Mouse (Mus musculus) hindbrain, embryonic 10.5 days (tissue): ENCODE data around the gene Dnajc14. TPM values are rescaled to one million over a fixed set of nuclear protein-coding genes. Genes with fewer than 3 reads are reported as not detected.

Experiments used
- DNase-seq: peaks from one replicate; pipeline ENCODE4 v3.0.0-alpha.2; 2017; ENCODE audit warnings: low spot score
- H3K27ac ChIP-seq: fragments of 300-500 bp; sonication (generic); 2 replicates; pipeline ENCODE4 v1.5.1; 2016; ENCODE audit warnings: mild to moderate bottlenecking, moderate library complexity
- H3K27me3 ChIP-seq: fragments of 300-500 bp; sonication (generic); 2 replicates; pipeline ENCODE4 v1.6.1; 2016; ENCODE audit warnings: mild to moderate bottlenecking; ENCODE audit not compliant: poor library complexity, insufficient read depth, severe bottlenecking
- H3K36me3 ChIP-seq: fragments of 300-500 bp; sonication (generic); 2 replicates; pipeline ENCODE4 v1.6.1; 2016; ENCODE audit warnings: mild to moderate bottlenecking, moderate library complexity
- H3K4me1 ChIP-seq: fragments of 300-500 bp; sonication (generic); replicated peaks from 2 replicates; pipeline ENCODE4 v1.6.1; 2016; ENCODE audit warnings: mild to moderate bottlenecking
- H3K4me3 ChIP-seq: fragments of 300-500 bp; sonication (generic); 2 replicates; pipeline ENCODE4 v1.5.1; 2016; ENCODE audit warnings: mild to moderate bottlenecking, moderate library complexity
- H3K9me3 ChIP-seq: fragments of 300-500 bp; sonication (generic); 2 replicates; pipeline ENCODE4 v1.6.1; 2016; ENCODE audit warnings: mild to moderate bottlenecking, moderate library complexity
- WGBS: fragments of 180-500 bp; shearing (Covaris S2); methylation state at CpG from one replicate; pipeline ENCODE4 v1.1.7; 2016; 5-methylcytosine and 5-hydroxymethylcytosine counted together
- polyA plus RNA-seq: library from polyadenylated mRNA; unstranded; fragments of >200 nt; fragmentation: Nextera tagmentation; extraction: Ambion mirVana; gene quantifications from 2 replicates; pipeline ENCODE4 v1.2.1, GENCODE M21; 2016

Dnajc14 gene
- polyA plus RNA-seq, result 50.4 and 56.0 TPM in 2 replicates

- Histone ChIP-seq H3K27ac (peak within 1 kb of the TSS; percentile 97), H3K4me1 (peaks cover 54% of the 10 kb centered on the region), H3K36me3 (peaks cover 55% of the 10 kb centered on the region), H3K4me3 (peak within 1 kb of the TSS; percentile 86), H3K27me3 (no peaks in the 10 kb centered on the region), H3K9me3 (no peaks in the 10 kb centered on the region)
- WGBS, result under 1% methylated on average over 14 of the region's 14 CpGs
- DNase-seq, result no peak
Observed at GRCm38 (mm10) chr10:128803771-128804270, at the start of gene Dnajc14. Dnajc14 (plus strand) TSS chr10:128804062.

GRCm38 (mm10) chr10:128772895-128773294 lies 31.0 kb upstream of the Dnajc14 start:
- peaks cover 4% of the 10 kb centered on the region; the same call in 1 of the 2 replicates for H3K36me3 ChIP-seq
- H3K27me3 ChIP-seq, result no peaks in the 10 kb centered on the region
- no peaks in the 10 kb centered on the region for H3K9me3 ChIP-seq
- H3K4me3 ChIP-seq, result no peak overlapping the region
- no peak overlapping the region for H3K27ac ChIP-seq
- H3K4me1 ChIP-seq, result no peaks in the 10 kb centered on the region
- WGBS, result 84% methylated on average over 2 of the region's 2 CpGs
- DNase-seq, result no peak

- Histone ChIP-seq H3K36me3 (no peaks in the 10 kb centered on the region), H3K4me3 (no peak overlapping the region), H3K9me3 (no peaks in the 10 kb centered on the region), H3K27ac (no peak overlapping the region), H3K27me3 (no peaks in the 10 kb centered on the region), H3K4me1 (0 out of 2 replicates have a peak, but pooled peaks cover 1% of the 10 kb centered on the region)
- 32% methylated on average over 5 of the region's 5 CpGs for WGBS
- DNase-seq, result no peak
Observed at GRCm38 (mm10) chr10:128773685-128774084, 30.2 kb upstream of the Dnajc14 start.

DNA sequence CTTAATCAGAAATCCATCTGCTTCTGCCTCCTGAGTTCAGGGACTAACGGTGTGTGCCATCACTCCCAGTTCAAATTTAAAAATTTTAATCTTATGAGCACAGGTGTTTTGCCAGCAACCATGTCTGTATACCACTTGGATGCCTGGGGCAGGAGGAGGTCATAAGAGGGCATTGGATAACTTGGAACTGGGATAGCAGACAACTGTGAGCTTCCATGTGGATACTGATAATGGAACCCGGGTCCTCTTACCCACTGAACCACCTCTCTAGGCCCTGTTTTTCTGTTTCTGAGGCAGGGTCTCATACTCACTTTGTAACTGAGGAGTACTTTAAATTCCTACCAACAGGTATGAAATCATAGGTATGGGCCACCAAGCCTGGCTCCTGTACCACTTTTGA lies 25.4 kb upstream of the Dnajc14 start:
- H3K9me3 ChIP-seq, result peaks cover 2% of the 10 kb centered on the region
- no peak overlapping the region for H3K27ac ChIP-seq
- no peaks in the 10 kb centered on the region for H3K36me3 ChIP-seq
- WGBS, result 86% methylated on average over 2 of the region's 2 CpGs
- DNase-seq, result no peak
- no peak overlapping the region for H3K4me3 ChIP-seq
- H3K4me1 ChIP-seq, result peaks cover 11% of the 10 kb centered on the region; the same call in 1 of the 2 replicates
- no peaks in the 10 kb centered on the region for H3K27me3 ChIP-seq

GRCm38 (mm10) chr10:128779011-128779795 lies 24.7 kb upstream of the Dnajc14 start:
- peak overlapping the region; percentile 76 for H3K27ac ChIP-seq
- no peaks in the 10 kb centered on the region for H3K27me3 ChIP-seq
- H3K4me1 ChIP-seq, result peaks cover 11% of the 10 kb centered on the region; the same call in 1 of the 2 replicates
- 31% methylated on average over 8 of the region's 8 CpGs for WGBS
- no peak overlapping the region for H3K4me3 ChIP-seq
- H3K36me3 ChIP-seq, result no peaks in the 10 kb centered on the region
- peak; percentile 34 for DNase-seq
- peaks cover 10% of the 10 kb centered on the region for H3K9me3 ChIP-seq

DNA sequence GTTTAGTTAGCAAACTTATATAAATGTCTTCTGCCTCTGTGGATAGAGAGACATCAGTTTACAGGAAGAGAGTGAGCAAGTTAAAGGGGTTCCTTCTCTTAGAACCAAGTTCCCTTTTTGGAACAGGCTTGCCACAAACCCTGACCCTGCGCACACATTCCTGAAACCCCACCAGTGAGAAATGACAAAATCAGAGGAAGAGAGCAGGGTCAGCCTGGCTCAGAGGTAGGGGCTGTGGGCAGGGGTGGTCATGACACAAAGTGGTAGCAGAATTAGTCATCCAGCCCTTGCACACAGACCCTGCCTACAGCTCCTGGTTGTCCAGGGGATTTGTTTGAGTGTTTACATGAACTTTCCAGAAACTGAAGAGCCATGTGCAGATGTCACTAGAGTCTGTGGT lies 23.7 kb upstream of the Dnajc14 start:
- H3K27ac ChIP-seq, result no peak overlapping the region
- H3K36me3 ChIP-seq, result no peaks in the 10 kb centered on the region
- H3K4me1 ChIP-seq, result peaks cover 11% of the 10 kb centered on the region; the same call in 1 of the 2 replicates
- H3K27me3 ChIP-seq, result no peaks in the 10 kb centered on the region
- no peak overlapping the region for H3K4me3 ChIP-seq
- WGBS, result 88% methylated on average over 1 of the region's 1 CpGs
- DNase-seq, result no peak
- H3K9me3 ChIP-seq, result peaks cover 15% of the 10 kb centered on the region

DNA sequence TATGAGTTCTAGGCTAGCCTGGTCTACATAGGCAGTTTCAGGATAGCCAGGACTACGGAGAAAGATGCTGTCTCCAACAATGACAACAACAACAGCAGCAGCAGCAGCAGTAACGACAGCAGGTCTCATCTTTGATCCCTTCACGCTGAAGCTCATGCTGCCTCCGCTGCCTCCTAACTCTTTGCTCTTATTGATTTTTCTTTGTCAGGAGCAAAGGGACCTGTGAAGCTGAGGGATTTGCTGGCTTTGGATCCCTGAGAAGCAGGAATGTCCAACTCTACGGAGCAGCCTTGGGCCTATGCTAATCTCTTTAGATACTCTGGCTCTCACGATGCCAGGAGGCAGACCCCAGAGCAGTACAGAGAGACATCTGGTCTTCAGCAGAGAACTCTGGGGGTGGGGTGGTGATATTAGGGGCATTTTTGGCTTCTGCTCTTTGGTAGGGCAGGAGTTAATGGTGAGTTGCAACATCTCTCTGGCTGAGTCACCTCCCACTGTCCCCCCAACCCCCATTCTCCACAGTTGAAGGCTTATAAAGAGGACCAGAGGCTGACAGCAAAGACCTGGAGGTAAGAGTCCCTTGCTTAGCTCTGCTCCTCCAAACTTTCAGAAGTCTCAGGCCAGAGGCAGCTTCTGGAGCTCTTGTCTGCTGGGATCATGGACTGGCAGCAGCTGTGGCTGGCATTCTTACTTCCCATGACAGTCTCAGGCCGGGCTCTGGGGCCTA lies 13.3 kb upstream of the Dnajc14 start, which contains the start of gene Mmp19:
TSS of gene Mmp19 (plus strand) at position 513 of the 727 bp plus-strand sequence.
- Histone ChIP-seq H3K4me1 (0 out of 2 replicates have a peak, but pooled peaks cover 5% of the 10 kb centered on the region), H3K27me3 (no peaks in the 10 kb centered on the region), H3K36me3 (no peaks in the 10 kb centered on the region), H3K27ac (no peak within 1 kb of the TSS), H3K4me3 (no peak within 1 kb of the TSS), H3K9me3 (no peaks in the 10 kb centered on the region)
- no peak for DNase-seq
- WGBS, result 77% methylated on average over 7 of the region's 7 CpGs

DNA sequence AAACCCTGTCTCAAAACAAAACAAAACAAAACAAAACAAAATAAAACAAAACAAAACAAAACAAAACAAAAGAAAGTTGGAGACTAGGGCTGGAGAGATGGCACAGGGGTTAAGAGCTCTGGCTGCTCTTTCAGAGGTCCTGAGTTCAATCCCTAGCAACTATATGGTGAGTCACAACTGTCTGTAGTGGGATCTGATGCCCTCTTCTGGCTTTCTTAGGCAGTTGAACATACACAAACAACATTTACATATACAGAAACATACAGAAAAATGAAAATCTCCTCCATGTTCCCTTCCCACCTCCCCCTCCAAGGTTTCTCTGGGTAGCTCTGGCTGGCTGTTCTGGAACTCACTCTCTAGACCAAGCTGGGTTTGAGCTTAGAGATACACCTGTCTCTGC lies 11.8 kb upstream of the Dnajc14 start:
- Histone ChIP-seq H3K27ac (no peak overlapping the region), H3K9me3 (no peaks in the 10 kb centered on the region), H3K27me3 (no peaks in the 10 kb centered on the region), H3K4me3 (no peak overlapping the region), H3K4me1 (0 out of 2 replicates have a peak, but pooled peaks cover 5% of the 10 kb centered on the region), H3K36me3 (no peaks in the 10 kb centered on the region)
- no peak for DNase-seq

- Histone ChIP-seq H3K27me3 (no peaks in the 10 kb centered on the region), H3K9me3 (no peaks in the 10 kb centered on the region), H3K4me3 (no peak overlapping the region), H3K4me1 (0 out of 2 replicates have a peak, but pooled peaks cover 5% of the 10 kb centered on the region), H3K27ac (no peak overlapping the region), H3K36me3 (no peaks in the 10 kb centered on the region)
- no peak for DNase-seq
- WGBS, result 98% methylated on average over 1 of the region's 1 CpGs
Observed at GRCm38 (mm10) chr10:128793258-128793657, 10.6 kb upstream of the Dnajc14 start.

DNA sequence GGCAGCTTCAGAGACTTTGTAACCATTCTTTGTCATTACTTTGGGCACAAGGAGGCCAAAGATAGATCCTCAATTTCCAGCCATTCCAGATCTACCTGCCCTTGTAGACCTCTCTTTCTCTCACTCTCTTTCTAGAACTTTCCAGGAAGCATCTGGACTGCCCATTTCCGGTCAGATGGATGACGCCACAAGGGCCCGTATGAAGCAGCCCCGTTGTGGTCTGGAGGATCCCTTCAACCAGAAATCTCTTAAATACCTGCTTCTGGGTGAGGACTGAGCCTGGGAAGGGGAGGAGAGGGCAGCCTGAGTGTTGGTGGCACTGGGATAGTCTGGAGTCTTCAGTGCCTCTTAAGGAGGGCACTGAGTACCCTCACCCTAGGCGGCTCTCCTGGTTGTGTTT lies 9.5 kb upstream of the Dnajc14 start:
- H3K27me3 ChIP-seq, result no peaks in the 10 kb centered on the region
- DNase-seq, result no peak
- no peak overlapping the region for H3K27ac ChIP-seq
- 93% methylated on average over 5 of the region's 5 CpGs for WGBS
- 0 out of 2 replicates have a peak, but pooled peaks cover 5% of the 10 kb centered on the region for H3K4me1 ChIP-seq
- H3K36me3 ChIP-seq, result 0 out of 2 replicates have a peak, but pooled peaks cover 5% of the 10 kb centered on the region
- no peak overlapping the region for H3K4me3 ChIP-seq
- no peaks in the 10 kb centered on the region for H3K9me3 ChIP-seq

GRCm38 (mm10) chr10:128795581-128795980 lies 8.3 kb upstream of the Dnajc14 start:
- no peaks in the 10 kb centered on the region for H3K27me3 ChIP-seq
- H3K27ac ChIP-seq, result no peak overlapping the region
- H3K4me1 ChIP-seq, result 0 out of 2 replicates have a peak, but pooled peaks cover 3% of the 10 kb centered on the region
- peaks cover 14% of the 10 kb centered on the region for H3K36me3 ChIP-seq
- DNase-seq, result no peak
- no peaks in the 10 kb centered on the region for H3K9me3 ChIP-seq
- 95% methylated on average over 3 of the region's 3 CpGs for WGBS
- no peak overlapping the region for H3K4me3 ChIP-seq

DNA sequence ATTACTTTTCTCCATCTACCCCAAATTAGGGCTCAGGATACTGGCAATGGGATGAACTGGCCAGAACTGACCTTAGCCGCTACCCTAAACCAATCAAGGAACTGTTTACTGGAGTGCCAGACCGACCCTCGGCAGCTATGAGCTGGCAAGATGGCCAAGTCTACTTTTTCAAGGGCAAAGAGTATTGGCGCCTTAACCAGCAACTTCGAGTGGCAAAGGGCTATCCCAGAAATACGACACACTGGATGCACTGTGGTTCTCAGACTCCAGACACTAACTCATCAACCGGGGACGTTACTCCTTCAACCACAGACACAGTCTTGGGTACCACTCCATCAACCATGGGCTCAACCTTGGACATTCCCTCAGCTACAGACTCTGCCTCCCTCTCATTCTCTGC lies 5.2 kb upstream of the Dnajc14 start:
- H3K4me3 ChIP-seq, result no peak overlapping the region
- peaks cover 31% of the 10 kb centered on the region for H3K36me3 ChIP-seq
- WGBS, result 95% methylated on average over 8 of the region's 8 CpGs
- no peaks in the 10 kb centered on the region for H3K9me3 ChIP-seq
- no peaks in the 10 kb centered on the region for H3K27me3 ChIP-seq
- no peak for DNase-seq
- H3K27ac ChIP-seq, result no peak overlapping the region
- H3K4me1 ChIP-seq, result peaks cover 18% of the 10 kb centered on the region
